Mouse (Mus musculus) heart, postnatal 0 days (tissue): ENCODE data around the gene Cap2. TPM values are rescaled to one million over a fixed set of nuclear protein-coding genes. Genes with fewer than 3 reads are reported as not detected.

ENCODE experiments used
- ATAC-seq: fragments of 200-750 bp; cut with Nextera tagmentation; 2 replicates; pipeline ENCODE4 v1.8.0; 2017; ENCODE audit warnings: low read depth, moderate number of reproducible peaks, moderate library complexity; ENCODE audit not compliant: insufficient read depth
- DNase-seq: peaks from one replicate; pipeline ENCODE4 v3.0.0-alpha.2; 2016; ENCODE audit warnings: low spot score
- H3K27ac ChIP-seq: fragments of 300-500 bp; sonication (generic); 2 replicates; pipeline ENCODE4 v1.5.1; 2014; ENCODE audit warnings: low read depth, mild to moderate bottlenecking
- H3K27me3 ChIP-seq: fragments of 300-500 bp; sonication (generic); 2 replicates; pipeline ENCODE4 v1.6.1; 2014; ENCODE audit warnings: low read length, mixed read lengths; ENCODE audit not compliant: control insufficient read depth, insufficient read depth
- H3K36me3 ChIP-seq: fragments of 300-500 bp; sonication (generic); replicated peaks from 2 replicates; pipeline ENCODE4 v1.6.1; 2014; ENCODE audit warnings: low read length, mixed read lengths; ENCODE audit not compliant: control insufficient read depth, insufficient read depth
- H3K4me1 ChIP-seq: fragments of 300-500 bp; sonication (generic); 2 replicates; pipeline ENCODE4 v1.6.1; 2014; ENCODE audit warnings: antibody characterized with exemption; ENCODE audit not compliant: control insufficient read depth, insufficient read depth
- H3K4me2 ChIP-seq: fragments of 300-500 bp; sonication (generic); 2 replicates; pipeline ENCODE4 v1.6.1; 2014; ENCODE audit warnings: low read depth, mild to moderate bottlenecking, low read length, moderate library complexity
- H3K4me3 ChIP-seq: fragments of 300-500 bp; sonication (generic); 2 replicates; pipeline ENCODE4 v1.5.1; 2014; ENCODE audit warnings: low read depth, low read length
- H3K9ac ChIP-seq: fragments of 300-500 bp; sonication (generic); replicated peaks from 2 replicates; pipeline ENCODE4 v1.6.1; 2014; ENCODE audit warnings: low read depth, low read length, mixed read lengths
- H3K9me3 ChIP-seq: fragments of 300-500 bp; sonication (generic); replicated peaks from 2 replicates; pipeline ENCODE4 v1.6.1; 2016; ENCODE audit warnings: low read length; ENCODE audit not compliant: control insufficient read depth
- CTCF ChIP-seq: IDR thresholded peaks from 2 replicates; pipeline ENCODE4 v1.5.1; 2016; ENCODE audit warnings: antibody characterized with exemption, control low read depth, low read depth
- EP300 ChIP-seq: IDR thresholded peaks from 2 replicates; pipeline ENCODE4 v1.6.1; 2016; ENCODE audit warnings: antibody characterized with exemption, low read depth
- WGBS: fragments of 180-500 bp; shearing (Covaris S2); extraction: QIAGEN DNeasy Blood & Tissue Kit; methylation state at CpG from one replicate; pipeline ENCODE4 v1.1.7; 2014; 5-methylcytosine and 5-hydroxymethylcytosine counted together
- polyA plus RNA-seq: library from polyadenylated mRNA; unstranded; fragments of >200 nt; fragmentation: Nextera tagmentation; extraction: Ambion mirVana; gene quantifications from 2 replicates; pipeline ENCODE4 v1.2.1, GENCODE M21; 2015
- total RNA-seq: library from RNA; depleted of rRNA; stranded (reverse); fragments of >200 nt; gene quantifications from 2 replicates; pipeline ENCODE4 v1.2.3, GENCODE M21; 2014; ENCODE audit warnings: low replicate concordance

The Cap2 gene
- total and polyA plus RNA-seq, 2 experiments from 2014 or later = 144 to 257 TPM

DNA sequence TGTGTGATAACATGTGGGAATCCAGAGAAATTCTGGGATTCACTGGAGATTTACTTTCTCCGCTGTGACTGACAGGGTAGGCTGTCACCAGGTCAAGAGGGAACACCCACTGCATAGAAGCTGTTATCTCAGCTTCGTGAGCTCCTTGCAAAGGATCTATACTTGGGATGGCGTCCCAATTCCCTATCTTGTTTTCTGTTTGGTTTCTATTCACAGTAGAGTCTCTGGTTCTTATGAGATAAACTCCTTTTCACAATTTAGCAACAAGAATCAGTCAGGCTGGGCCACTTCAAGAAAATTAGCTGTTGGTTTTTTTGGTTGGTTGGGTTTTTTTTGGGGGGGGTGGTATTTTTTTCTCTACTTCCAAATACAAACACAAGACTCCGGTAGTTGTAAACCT lies 7.2 kb downstream of the Cap2 start:
- no peak for ATAC-seq
- Histone ChIP-seq H3K9ac (no peak overlapping the region), H3K27ac (peak overlapping the region; percentile 18; the same call in 1 of the 2 replicates), H3K9me3 (no peaks in the 10 kb centered on the region), H3K27me3 (no peaks in the 10 kb centered on the region), H3K4me1 (peaks cover 7% of the 10 kb centered on the region), H3K36me3 (0 out of 2 replicates have a peak, but pooled peaks cover 3% of the 10 kb centered on the region), H3K4me3 (no peak overlapping the region), H3K4me2 (no peak overlapping the region)
- DNase-seq = no peak
- TF ChIP-seq EP300 (no peak), CTCF (no peak)
- 29% methylated on average over 4 of the region's 4 CpGs for WGBS

DNA sequence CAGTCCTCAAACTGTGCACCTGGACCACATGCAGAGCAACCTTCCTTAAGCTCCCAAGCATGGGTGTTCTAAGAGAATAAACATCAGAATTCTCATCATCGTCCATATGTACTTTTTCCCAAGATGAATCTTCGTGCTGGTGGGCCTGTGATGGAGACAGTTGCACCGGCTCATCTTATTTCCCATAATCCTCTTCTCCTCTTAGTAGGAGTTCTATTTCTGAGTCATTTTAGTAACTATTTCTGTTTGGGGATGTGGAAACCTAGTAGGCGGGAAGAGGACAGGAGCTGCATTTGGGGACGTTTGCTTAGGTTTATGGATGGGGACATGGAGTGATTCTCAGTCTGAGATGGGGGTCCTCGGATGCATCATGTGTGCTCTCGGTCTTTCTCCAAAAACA lies 8.8 kb downstream of the Cap2 start:
- Histone ChIP-seq H3K4me3 (no peak overlapping the region), H3K27ac (no peak overlapping the region), H3K4me1 (peaks cover 17% of the 10 kb centered on the region), H3K36me3 (0 out of 2 replicates have a peak, but pooled peaks cover 3% of the 10 kb centered on the region), H3K4me2 (no peak overlapping the region), H3K27me3 (no peaks in the 10 kb centered on the region), H3K9me3 (no peaks in the 10 kb centered on the region), H3K9ac (no peak overlapping the region)
- TF ChIP-seq CTCF (no peak), EP300 (no peak)
- WGBS = 90% methylated on average over 7 of the region's 7 CpGs
- ATAC-seq (no peak), DNase-seq (no peak)

DNA sequence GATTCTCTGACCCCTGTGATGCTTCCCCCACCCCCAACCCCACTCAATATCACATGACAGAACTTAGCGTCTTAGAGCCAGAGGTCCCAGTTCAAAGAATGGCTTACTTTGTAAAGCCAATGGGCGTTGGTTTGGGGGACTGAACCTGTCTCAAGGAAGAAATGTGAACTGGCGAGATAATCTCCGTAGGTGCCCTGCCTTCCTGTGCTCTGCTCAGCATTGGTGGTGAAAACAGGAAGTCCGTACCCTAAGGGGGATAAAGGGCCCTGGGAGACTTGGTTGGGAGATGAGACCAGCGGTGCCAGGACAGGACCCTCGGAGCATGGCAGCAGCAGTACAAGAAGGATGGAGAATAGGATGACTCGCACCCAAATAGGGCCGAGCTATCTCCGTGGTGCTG lies 12.8 kb downstream of the Cap2 start:
- no peaks in the 10 kb centered on the region for H3K36me3 ChIP-seq
- H3K4me2 ChIP-seq = no peak overlapping the region
- no peak for TF ChIP-seq EP300
- no peak for TF ChIP-seq CTCF
- ATAC-seq (no peak), DNase-seq (no peak)
- H3K9me3 ChIP-seq = no peaks in the 10 kb centered on the region
- H3K27me3 ChIP-seq = no peaks in the 10 kb centered on the region
- no peak overlapping the region for H3K4me3 ChIP-seq
- H3K4me1 ChIP-seq = peaks cover 33% of the 10 kb centered on the region
- 89% methylated on average over 10 of the region's 10 CpGs for WGBS
- no peak overlapping the region for H3K9ac ChIP-seq
- H3K27ac ChIP-seq = peak overlapping the region; percentile 85

DNA sequence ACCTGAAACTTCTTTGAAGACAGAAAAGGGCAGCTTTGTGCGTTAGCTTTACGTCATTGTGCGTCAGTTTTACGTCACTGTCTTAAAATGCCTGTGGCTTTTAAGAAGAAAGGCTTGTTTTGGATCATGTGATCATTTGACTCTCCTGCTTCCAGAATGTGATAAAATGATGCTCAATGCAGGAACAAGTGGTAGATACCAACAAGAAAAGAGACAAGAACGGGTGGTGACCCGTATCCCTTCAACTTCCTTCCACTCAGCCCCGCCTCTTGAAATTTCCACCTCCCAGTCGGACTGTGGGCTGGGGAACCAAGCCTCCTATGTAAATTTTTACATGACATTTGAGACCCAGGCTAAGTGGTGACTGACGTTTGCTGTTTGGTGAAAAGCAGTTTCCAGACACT lies 13.5 kb downstream of the Cap2 start:
- peaks cover 33% of the 10 kb centered on the region for H3K4me1 ChIP-seq
- no peaks in the 10 kb centered on the region for H3K9me3 ChIP-seq
- no peak overlapping the region for H3K4me3 ChIP-seq
- no peak for TF ChIP-seq EP300
- TF ChIP-seq CTCF = no peak
- ATAC-seq (peak; percentile 29; the same call in 1 of the 2 replicates), DNase-seq (peak; percentile 43)
- H3K36me3 ChIP-seq = no peaks in the 10 kb centered on the region
- no peaks in the 10 kb centered on the region for H3K27me3 ChIP-seq
- 55% methylated on average over 9 of the region's 9 CpGs for WGBS
- peak overlapping the region; percentile 85 for H3K27ac ChIP-seq
- no peak overlapping the region for H3K4me2 ChIP-seq
- H3K9ac ChIP-seq = no peak overlapping the region

DNA sequence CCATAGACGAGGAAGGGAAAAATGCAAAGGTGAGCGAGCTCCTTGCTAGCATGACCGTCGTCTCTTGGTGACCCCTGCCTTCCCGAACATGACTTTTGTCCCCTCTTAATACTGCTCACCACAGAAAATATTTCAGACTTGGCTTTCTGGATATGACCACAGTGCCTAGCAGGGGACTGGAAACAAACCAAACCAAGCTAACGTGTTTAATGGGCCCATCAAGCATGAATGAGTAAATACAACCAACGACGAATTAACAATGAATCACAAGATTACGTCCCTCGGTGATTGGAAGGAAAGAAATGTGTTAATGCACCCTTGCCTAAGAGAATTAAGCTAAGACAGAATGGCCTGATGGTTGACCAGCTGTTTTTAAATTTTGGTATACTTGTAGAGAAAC lies 13.9 kb downstream of the Cap2 start:
- Histone ChIP-seq H3K4me2 (no peak overlapping the region), H3K4me1 (peaks cover 33% of the 10 kb centered on the region), H3K4me3 (no peak overlapping the region), H3K27ac (peak overlapping the region; percentile 85), H3K27me3 (no peaks in the 10 kb centered on the region), H3K36me3 (no peaks in the 10 kb centered on the region), H3K9me3 (no peaks in the 10 kb centered on the region), H3K9ac (no peak overlapping the region)
- TF ChIP-seq CTCF (no peak), EP300 (no peak)
- ATAC-seq (no peak), DNase-seq (no peak)
- 50% methylated on average over 10 of the region's 10 CpGs for WGBS

DNA sequence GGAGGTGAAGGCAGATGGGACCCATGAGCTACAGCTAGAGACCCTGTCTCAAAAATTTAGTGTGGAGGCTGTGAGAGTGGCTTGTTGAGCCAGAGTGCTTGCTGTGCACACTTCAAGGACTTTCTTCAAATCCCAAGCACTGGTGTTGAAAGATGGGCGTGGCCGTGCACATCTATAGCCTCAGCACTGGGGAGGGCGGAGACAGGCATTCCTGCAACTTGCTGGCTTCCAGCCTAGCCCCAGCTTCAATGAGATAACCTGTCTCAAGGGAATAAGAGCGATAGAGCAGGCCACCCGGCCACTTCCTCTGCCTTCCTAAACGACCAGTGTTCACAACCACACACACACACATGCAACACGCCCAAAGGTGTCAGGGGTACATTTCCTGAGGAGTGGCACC lies 14.5 kb downstream of the Cap2 start:
- DNase-seq = peak; percentile 87
- H3K4me2 ChIP-seq = peak overlapping the region; percentile 18; the same call in 1 of the 2 replicates

More for the DNA sequence above, 14.5 kb downstream of the Cap2 start:
- no peak overlapping the region for H3K9ac ChIP-seq
- H3K4me1 ChIP-seq = peaks cover 33% of the 10 kb centered on the region
- peak overlapping the region; percentile 85 for H3K27ac ChIP-seq
- peak; percentile 90 for ATAC-seq
- no peaks in the 10 kb centered on the region for H3K36me3 ChIP-seq
- TF ChIP-seq EP300 (peak; percentile 68; the same call in 1 of the 2 replicates), CTCF (no peak)
- no peak overlapping the region for H3K4me3 ChIP-seq
- WGBS = 16% methylated on average over 7 of the region's 7 CpGs
- H3K9me3 ChIP-seq = no peaks in the 10 kb centered on the region
- no peaks in the 10 kb centered on the region for H3K27me3 ChIP-seq
